Mouse (Mus musculus): Measurements from ENCODE around the gene Sbk2. TPM values are rescaled to one million over a fixed set of nuclear protein-coding genes. Genes with fewer than 3 reads are reported as not detected.

Sbk2 gene
- polyA plus RNA-seq, 1 experiment from 2014 or later = 0.30 TPM

DNA sequence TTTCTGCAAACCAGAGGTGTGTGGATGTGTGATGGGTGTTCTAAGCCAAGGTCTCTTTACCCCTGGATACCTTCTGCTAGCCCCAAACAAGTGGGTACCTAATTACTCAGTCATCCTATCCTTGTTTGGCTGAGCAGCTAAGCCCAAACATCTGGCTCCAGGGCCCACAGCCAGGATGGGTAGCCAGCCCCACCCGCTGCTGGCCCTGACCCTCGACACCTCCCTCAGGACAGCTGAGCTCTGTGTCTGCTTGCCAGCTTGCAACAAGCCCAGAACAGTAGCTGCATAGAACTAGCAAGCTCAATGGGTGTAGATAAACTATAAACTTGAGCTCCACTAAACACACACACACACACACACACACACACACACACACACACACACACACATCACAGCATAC lies 16.4 kb downstream of the Sbk2 start:
- no peak overlapping the region for H3K27ac ChIP-seq
- ATAC-seq (ENCODE audit: insufficient read depth, low FRiP score, low read depth) = no peak
- H3K4me1 ChIP-seq = 0 out of 2 replicates have a peak, but pooled peaks cover 5% of the 10 kb centered on the region
- H3K9ac ChIP-seq = no peak overlapping the region
- no peaks in the 10 kb centered on the region for H3K9me3 ChIP-seq
- H3K4me2 ChIP-seq = no peak overlapping the region
- no peaks in the 10 kb centered on the region for H3K27me3 ChIP-seq (replicated peaks)
- WGBS = 21% methylated on average over 2 of the region's 2 CpGs
- no peak overlapping the region for H3K4me3 ChIP-seq (replicated peaks)
- no peaks in the 10 kb centered on the region for H3K36me3 ChIP-seq

GRCm38 (mm10) chr7:4943223-4943815 lies 20.9 kb downstream of the Sbk2 start:
- peak overlapping the region; percentile 33 for H3K4me3 ChIP-seq (replicated peaks)
- H3K4me2 ChIP-seq = peak overlapping the region; percentile 62
- ATAC-seq (ENCODE audit: insufficient read depth, low FRiP score, low read depth) = peak; percentile 82
- H3K9ac ChIP-seq = no peak overlapping the region
- 0 out of 2 replicates have a peak, but pooled peaks cover 5% of the 10 kb centered on the region for H3K4me1 ChIP-seq
- no peaks in the 10 kb centered on the region for H3K9me3 ChIP-seq
- no peaks in the 10 kb centered on the region for H3K36me3 ChIP-seq
- no peak overlapping the region for H3K27ac ChIP-seq
- WGBS = 16% methylated on average over 15 of the region's 15 CpGs
- H3K27me3 ChIP-seq (replicated peaks) = no peaks in the 10 kb centered on the region

- H3K36me3 ChIP-seq = no peaks in the 10 kb centered on the region
- no peaks in the 10 kb centered on the region for H3K9me3 ChIP-seq
- no peak for ATAC-seq (ENCODE audit: insufficient read depth, low FRiP score, low read depth)
- no peak overlapping the region for H3K27ac ChIP-seq
- no peak overlapping the region for H3K9ac ChIP-seq
- H3K4me3 ChIP-seq (replicated peaks) = no peak overlapping the region
- no peaks in the 10 kb centered on the region for H3K27me3 ChIP-seq (replicated peaks)
- H3K4me1 ChIP-seq = 0 out of 2 replicates have a peak, but pooled peaks cover 3% of the 10 kb centered on the region
- 47% methylated on average over 5 of the region's 5 CpGs for WGBS
- H3K4me2 ChIP-seq = no peak overlapping the region
Observed at GRCm38 (mm10) chr7:4942673-4943072, 21.5 kb downstream of the Sbk2 start.

- Histone ChIP-seq H3K4me3 (replicated peaks) (no peak overlapping the region), H3K4me1 (0 out of 2 replicates have a peak, but pooled peaks cover 2% of the 10 kb centered on the region), H3K36me3 (no peaks in the 10 kb centered on the region), H3K9ac (no peak overlapping the region), H3K4me2 (no peak overlapping the region), H3K27ac (no peak overlapping the region), H3K27me3 (replicated peaks) (no peaks in the 10 kb centered on the region), H3K9me3 (no peaks in the 10 kb centered on the region)
- 20% methylated on average over 9 of the region's 9 CpGs for WGBS
- peak; percentile 51 for ATAC-seq (ENCODE audit: insufficient read depth, low FRiP score, low read depth)
Observed at GRCm38 (mm10) chr7:4940068-4940479, 24.1 kb downstream of the Sbk2 start.

DNA sequence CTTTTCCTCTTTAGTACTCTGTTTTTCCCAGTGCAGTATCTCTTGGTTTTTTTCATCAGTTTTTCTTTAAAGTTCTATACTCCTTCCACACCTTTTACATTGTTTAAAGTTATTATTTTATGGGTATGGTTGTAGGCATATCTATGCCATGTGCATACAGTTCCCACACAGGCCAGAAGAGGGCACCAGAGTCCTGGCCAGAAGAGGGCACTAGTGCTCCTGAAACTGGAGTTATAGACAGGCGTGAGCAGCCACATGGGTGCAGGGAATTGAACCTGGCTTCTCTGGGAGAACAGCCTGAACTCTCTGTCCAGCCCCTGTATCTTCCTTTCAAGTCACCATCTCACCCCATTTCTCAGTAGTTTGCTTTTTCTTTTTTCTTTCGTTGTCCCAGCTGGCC lies 25.8 kb downstream of the Sbk2 start:
- Histone ChIP-seq H3K27ac (no peak overlapping the region), H3K4me3 (replicated peaks) (no peak overlapping the region), H3K4me2 (no peak overlapping the region), H3K9ac (no peak overlapping the region), H3K4me1 (0 out of 2 replicates have a peak, but pooled peaks cover 2% of the 10 kb centered on the region), H3K27me3 (replicated peaks) (no peaks in the 10 kb centered on the region), H3K9me3 (no peaks in the 10 kb centered on the region), H3K36me3 (no peaks in the 10 kb centered on the region)
- 20% methylated on average over 2 of the region's 2 CpGs for WGBS
- ATAC-seq (ENCODE audit: insufficient read depth, low FRiP score, low read depth) = no peak

DNA sequence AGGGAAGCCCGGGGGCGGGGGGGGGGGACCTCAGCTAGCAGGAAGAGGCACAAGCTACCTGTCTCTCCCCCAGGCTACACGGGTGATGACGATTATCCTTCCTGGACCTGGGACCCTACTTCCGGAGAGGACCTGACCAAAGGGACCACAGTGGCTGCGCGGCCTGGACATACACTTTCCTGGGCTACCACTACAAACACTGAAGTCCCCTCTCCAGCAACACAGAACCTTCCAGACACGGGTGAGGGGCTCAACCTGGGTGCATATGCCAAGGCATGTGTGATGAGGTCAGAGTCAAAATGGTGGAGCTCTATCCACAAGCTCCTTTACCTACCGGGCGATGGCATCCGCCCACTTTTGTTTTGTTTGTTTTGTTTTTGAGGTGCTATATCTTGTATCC lies 26.8 kb downstream of the Sbk2 start:
- Histone ChIP-seq H3K9me3 (no peaks in the 10 kb centered on the region), H3K4me1 (no peaks in the 10 kb centered on the region), H3K4me3 (replicated peaks) (no peak overlapping the region), H3K4me2 (no peak overlapping the region), H3K9ac (no peak overlapping the region), H3K27ac (no peak overlapping the region), H3K27me3 (replicated peaks) (no peaks in the 10 kb centered on the region), H3K36me3 (no peaks in the 10 kb centered on the region)
- 76% methylated on average over 10 of the region's 11 CpGs for WGBS
- no peak for ATAC-seq (ENCODE audit: insufficient read depth, low FRiP score, low read depth)

- WGBS = 73% methylated on average over 10 of the region's 10 CpGs
- H3K4me2 ChIP-seq = no peak overlapping the region
- H3K4me3 ChIP-seq (replicated peaks) = no peak overlapping the region
- H3K9ac ChIP-seq = no peak overlapping the region
- no peaks in the 10 kb centered on the region for H3K36me3 ChIP-seq
- H3K27ac ChIP-seq = no peak overlapping the region
- no peak for ATAC-seq (ENCODE audit: insufficient read depth, low FRiP score, low read depth)
- no peaks in the 10 kb centered on the region for H3K27me3 ChIP-seq (replicated peaks)
- H3K4me1 ChIP-seq = no peaks in the 10 kb centered on the region
- no peaks in the 10 kb centered on the region for H3K9me3 ChIP-seq
Observed at GRCm38 (mm10) chr7:4936832-4937231, 27.4 kb downstream of the Sbk2 start.

GRCm38 (mm10) chr7:4934160-4934914 lies 29.9 kb downstream of the Sbk2 start:
- Histone ChIP-seq H3K27ac (no peak overlapping the region), H3K9ac (no peak overlapping the region), H3K4me3 (replicated peaks) (no peak overlapping the region), H3K27me3 (replicated peaks) (no peaks in the 10 kb centered on the region), H3K4me1 (no peaks in the 10 kb centered on the region), H3K4me2 (no peak overlapping the region), H3K36me3 (no peaks in the 10 kb centered on the region), H3K9me3 (no peaks in the 10 kb centered on the region)
- 74% methylated on average over 4 of the region's 4 CpGs for WGBS
- ATAC-seq (ENCODE audit: insufficient read depth, low FRiP score, low read depth) = no peak

- H3K27ac ChIP-seq = no peak overlapping the region
- H3K9me3 ChIP-seq = no peaks in the 10 kb centered on the region
- H3K4me2 ChIP-seq = no peak overlapping the region
- H3K9ac ChIP-seq = no peak overlapping the region
- ATAC-seq (ENCODE audit: insufficient read depth, low FRiP score, low read depth) = no peak
- no peaks in the 10 kb centered on the region for H3K4me1 ChIP-seq
- WGBS = 77% methylated on average over 12 of the region's 12 CpGs
- H3K36me3 ChIP-seq = no peaks in the 10 kb centered on the region
- H3K4me3 ChIP-seq (replicated peaks) = no peak overlapping the region
- no peaks in the 10 kb centered on the region for H3K27me3 ChIP-seq (replicated peaks)
Observed at GRCm38 (mm10) chr7:4933103-4933502, 31.1 kb downstream of the Sbk2 start.

- H3K4me3 ChIP-seq (replicated peaks) = no peak overlapping the region
- no peaks in the 10 kb centered on the region for H3K27me3 ChIP-seq (replicated peaks)
- WGBS = 64% methylated on average over 17 of the region's 17 CpGs
- H3K36me3 ChIP-seq = no peaks in the 10 kb centered on the region
- H3K4me2 ChIP-seq = peak overlapping the region; percentile 28
- no peak overlapping the region for H3K27ac ChIP-seq
- peaks cover 35% of the 10 kb centered on the region for H3K4me1 ChIP-seq
- no peak for ATAC-seq (ENCODE audit: insufficient read depth, low FRiP score, low read depth)
- no peak overlapping the region for H3K9ac ChIP-seq
- no peaks in the 10 kb centered on the region for H3K9me3 ChIP-seq
Observed at GRCm38 (mm10) chr7:4928323-4928722, 35.9 kb downstream of the Sbk2 start.

DNA sequence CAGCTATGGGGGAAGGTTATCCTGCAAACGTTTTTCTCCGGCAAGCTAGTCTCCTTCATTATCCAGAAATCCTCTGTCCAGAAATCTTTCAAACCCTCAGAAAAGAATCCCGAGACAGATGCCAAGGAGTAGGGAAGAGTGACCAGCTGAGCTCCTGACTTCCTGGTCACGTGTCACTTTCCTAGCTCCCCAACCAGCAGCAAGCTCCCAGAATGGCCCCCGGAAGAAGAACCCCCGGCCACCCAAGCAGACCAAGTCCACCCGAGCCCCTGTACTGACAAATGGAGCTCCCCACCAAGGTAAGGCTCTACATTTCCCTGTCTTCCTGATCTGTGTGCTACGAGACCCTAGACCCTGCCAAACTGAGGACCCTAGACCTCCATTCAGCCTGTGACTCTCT lies 36.5 kb downstream of the Sbk2 start:
- Histone ChIP-seq H3K9ac (no peak overlapping the region), H3K4me3 (replicated peaks) (no peak overlapping the region), H3K9me3 (no peaks in the 10 kb centered on the region), H3K4me1 (peaks cover 41% of the 10 kb centered on the region), H3K36me3 (no peaks in the 10 kb centered on the region), H3K4me2 (peak overlapping the region; percentile 28), H3K27ac (no peak overlapping the region), H3K27me3 (replicated peaks) (no peaks in the 10 kb centered on the region)
- no peak for ATAC-seq (ENCODE audit: insufficient read depth, low FRiP score, low read depth)
- 43% methylated on average over 8 of the region's 8 CpGs for WGBS

- Histone ChIP-seq H3K9me3 (no peaks in the 10 kb centered on the region), H3K4me3 (replicated peaks) (no peak overlapping the region), H3K9ac (no peak overlapping the region), H3K27me3 (replicated peaks) (no peaks in the 10 kb centered on the region), H3K4me2 (no peak overlapping the region), H3K36me3 (no peaks in the 10 kb centered on the region), H3K4me1 (peaks cover 47% of the 10 kb centered on the region), H3K27ac (no peak overlapping the region)
- WGBS = 71% methylated on average over 16 of the region's 16 CpGs
- ATAC-seq (ENCODE audit: insufficient read depth, low FRiP score, low read depth) = no peak
Observed at GRCm38 (mm10) chr7:4926849-4927248, 37.4 kb downstream of the Sbk2 start.

Data from stomach, embryonic 15.5 days (tissue).